Mouse (Mus musculus) testis, adult 2 months (tissue): ENCODE results near the gene Babam2. TPM values are rescaled to one million over a fixed set of nuclear protein-coding genes. Genes with fewer than 3 reads are reported as not detected.
A peak's percentile ranks its signal among the peaks of the same experiment; 100 is the strongest.

ENCODE experiments used
- H3K27ac ChIP-seq: fragments of 200-500 bp; 2 replicates; pipeline ENCODE4 v1.5.1; 2012; ENCODE audit warnings: low read depth, low read length; ENCODE audit not compliant: control insufficient read depth, insufficient read depth
- H3K27me3 ChIP-seq: fragments of 200-500 bp; 2 replicates; pipeline ENCODE4 v1.6.1; 2012; ENCODE audit warnings: mild to moderate bottlenecking, low read length, moderate library complexity; ENCODE audit not compliant: control insufficient read depth, insufficient read depth
- H3K36me3 ChIP-seq: fragments of 200-500 bp; 2 replicates; pipeline ENCODE4 v1.6.1; 2012; ENCODE audit warnings: mild to moderate bottlenecking, low read length; ENCODE audit not compliant: control insufficient read depth, insufficient read depth
- H3K4me1 ChIP-seq: fragments of 200-500 bp; 2 replicates; pipeline ENCODE4 v1.6.1; 2012; ENCODE audit warnings: low read length; ENCODE audit not compliant: control insufficient read depth, insufficient read depth
- H3K4me3 ChIP-seq: fragments of 200-500 bp; 2 replicates; pipeline ENCODE4 v1.5.1; 2012; ENCODE audit warnings: low read depth, mild to moderate bottlenecking, low read length, moderate library complexity, mixed read lengths; ENCODE audit not compliant: control insufficient read depth
- CTCF ChIP-seq: fragments of 200-500 bp; IDR thresholded peaks from 2 replicates; pipeline ENCODE4 v1.5.1; 2012; ENCODE audit warnings: low read depth, mild to moderate bottlenecking, inconsistent platforms, low read length, moderate library complexity; ENCODE audit not compliant: control insufficient read depth, insufficient read depth, insufficient replicate concordance
- POLR2A ChIP-seq: fragments of 200-500 bp; IDR thresholded peaks from 2 replicates; pipeline ENCODE4 v1.6.1; 2012; ENCODE audit warnings: low read depth, mild to moderate bottlenecking, inconsistent platforms, low read length, moderate library complexity; ENCODE audit not compliant: control insufficient read depth
- polyA plus RNA-seq: library from polyadenylated mRNA; depleted of rRNA; stranded (reverse); fragments of >200 nt; gene quantifications from 2 replicates; pipeline ENCODE4 v1.2.3, GENCODE M21; 2012

Gene Babam2
- polyA plus RNA-seq, 1 experiment: 38.5 TPM

- Histone ChIP-seq H3K27ac (no peak overlapping the region), H3K27me3 (no peaks in the 10 kb centered on the region), H3K36me3 (no peaks in the 10 kb centered on the region), H3K4me1 (no peaks in the 10 kb centered on the region), H3K4me3 (no peak overlapping the region)
- TF ChIP-seq POLR2A (no peak), CTCF (no peak)
These were observed 383.2 kb downstream of the Babam2 start for GRCm38 (mm10) chr5:32080490-32081219.

GRCm38 (mm10) chr5:32084401-32084804 is 386.9 kb downstream of the Babam2 start:
- Histone ChIP-seq H3K4me1 (no peaks in the 10 kb centered on the region), H3K4me3 (no peak overlapping the region), H3K27ac (no peak overlapping the region), H3K36me3 (no peaks in the 10 kb centered on the region), H3K27me3 (no peaks in the 10 kb centered on the region)
- TF ChIP-seq POLR2A (no peak), CTCF (no peak)

GRCm38 (mm10) chr5:32085566-32085965 is 388.1 kb downstream of the Babam2 start:
- Histone ChIP-seq H3K4me3 (no peak overlapping the region), H3K27ac (no peak overlapping the region; the same call in 1 of the 2 replicates), H3K36me3 (no peaks in the 10 kb centered on the region), H3K4me1 (no peaks in the 10 kb centered on the region), H3K27me3 (no peaks in the 10 kb centered on the region)
- no peak for TF ChIP-seq CTCF
- TF ChIP-seq POLR2A: no peak

- no peak for TF ChIP-seq POLR2A
- no peak overlapping the region for H3K27ac ChIP-seq
- no peaks in the 10 kb centered on the region for H3K27me3 ChIP-seq
- no peaks in the 10 kb centered on the region for H3K36me3 ChIP-seq
- H3K4me3 ChIP-seq: no peak overlapping the region
- H3K4me1 ChIP-seq: no peaks in the 10 kb centered on the region
These were observed 388.5 kb downstream of the Babam2 start for GRCm38 (mm10) chr5:32085971-32086370.

GRCm38 (mm10) chr5:32086526-32087090 is 389.1 kb downstream of the Babam2 start:
- H3K27me3 ChIP-seq: no peaks in the 10 kb centered on the region
- no peaks in the 10 kb centered on the region for H3K4me1 ChIP-seq
- H3K36me3 ChIP-seq: no peaks in the 10 kb centered on the region
- TF ChIP-seq CTCF: no peak
- no peak for TF ChIP-seq POLR2A
- H3K4me3 ChIP-seq: no peak overlapping the region
- no peak overlapping the region for H3K27ac ChIP-seq

- no peak for TF ChIP-seq POLR2A
- no peak for TF ChIP-seq CTCF
- H3K36me3 ChIP-seq: no peaks in the 10 kb centered on the region
- H3K4me3 ChIP-seq: peak overlapping the region; percentile 82
- no peak overlapping the region for H3K27ac ChIP-seq
- H3K27me3 ChIP-seq: no peaks in the 10 kb centered on the region
- no peaks in the 10 kb centered on the region for H3K4me1 ChIP-seq
These were observed 392.0 kb downstream of the Babam2 start for GRCm38 (mm10) chr5:32089481-32089880.

GRCm38 (mm10) chr5:32092281-32092680 is 394.8 kb downstream of the Babam2 start:
- no peaks in the 10 kb centered on the region for H3K4me1 ChIP-seq
- no peaks in the 10 kb centered on the region for H3K27me3 ChIP-seq
- H3K27ac ChIP-seq: no peak overlapping the region
- TF ChIP-seq CTCF (no peak), POLR2A (no peak)
- peak overlapping the region; percentile 82 for H3K4me3 ChIP-seq
- no peaks in the 10 kb centered on the region for H3K36me3 ChIP-seq

- TF ChIP-seq CTCF (no peak), POLR2A (no peak)
- Histone ChIP-seq H3K4me1 (no peaks in the 10 kb centered on the region; the same call in 1 of the 2 replicates), H3K27ac (no peak overlapping the region), H3K27me3 (no peaks in the 10 kb centered on the region), H3K36me3 (no peaks in the 10 kb centered on the region), H3K4me3 (no peak overlapping the region)
These were observed 401.2 kb downstream of the Babam2 start for GRCm38 (mm10) chr5:32098691-32099090.
